Mouse (Mus musculus): Measurements from ENCODE around the gene Opcml.

GRCm38 (mm10) chr9:27996536-27996935, 206.0 kb downstream of the Opcml start:
- TF ChIP-seq CTCF (IDR thresholded peaks at IDR 0.05; ENCODE audit: low read depth) (no peak), EP300 (IDR thresholded peaks at IDR 0.05; ENCODE audit: low read depth) (no peak)
